Mouse (Mus musculus) heart, postnatal 0 days (tissue): ENCODE results near the gene Erbb4. TPM values are rescaled to one million over a fixed set of nuclear protein-coding genes. Genes with fewer than 3 reads are reported as not detected.

Source experiments
- ATAC-seq: fragments of 200-750 bp; cut with Nextera tagmentation; 2 replicates; pipeline ENCODE4 v1.8.0; 2017; ENCODE audit warnings: low read depth, moderate number of reproducible peaks, moderate library complexity; ENCODE audit not compliant: insufficient read depth
- DNase-seq: peaks from one replicate; pipeline ENCODE4 v3.0.0-alpha.2; 2016; ENCODE audit warnings: low spot score
- H3K27ac ChIP-seq: fragments of 300-500 bp; sonication (generic); 2 replicates; pipeline ENCODE4 v1.5.1; 2014; ENCODE audit warnings: low read depth, mild to moderate bottlenecking
- H3K27me3 ChIP-seq: fragments of 300-500 bp; sonication (generic); 2 replicates; pipeline ENCODE4 v1.6.1; 2014; ENCODE audit warnings: low read length, mixed read lengths; ENCODE audit not compliant: control insufficient read depth, insufficient read depth
- H3K36me3 ChIP-seq: fragments of 300-500 bp; sonication (generic); replicated peaks from 2 replicates; pipeline ENCODE4 v1.6.1; 2014; ENCODE audit warnings: low read length, mixed read lengths; ENCODE audit not compliant: control insufficient read depth, insufficient read depth
- H3K4me1 ChIP-seq: fragments of 300-500 bp; sonication (generic); 2 replicates; pipeline ENCODE4 v1.6.1; 2014; ENCODE audit warnings: antibody characterized with exemption; ENCODE audit not compliant: control insufficient read depth, insufficient read depth
- H3K4me2 ChIP-seq: fragments of 300-500 bp; sonication (generic); 2 replicates; pipeline ENCODE4 v1.6.1; 2014; ENCODE audit warnings: low read depth, mild to moderate bottlenecking, low read length, moderate library complexity
- H3K4me3 ChIP-seq: fragments of 300-500 bp; sonication (generic); 2 replicates; pipeline ENCODE4 v1.5.1; 2014; ENCODE audit warnings: low read depth, low read length
- H3K9ac ChIP-seq: fragments of 300-500 bp; sonication (generic); replicated peaks from 2 replicates; pipeline ENCODE4 v1.6.1; 2014; ENCODE audit warnings: low read depth, low read length, mixed read lengths
- H3K9me3 ChIP-seq: fragments of 300-500 bp; sonication (generic); replicated peaks from 2 replicates; pipeline ENCODE4 v1.6.1; 2016; ENCODE audit warnings: low read length; ENCODE audit not compliant: control insufficient read depth
- CTCF ChIP-seq: IDR thresholded peaks from 2 replicates; pipeline ENCODE4 v1.5.1; 2016; ENCODE audit warnings: antibody characterized with exemption, control low read depth, low read depth
- EP300 ChIP-seq: IDR thresholded peaks from 2 replicates; pipeline ENCODE4 v1.6.1; 2016; ENCODE audit warnings: antibody characterized with exemption, low read depth
- WGBS: fragments of 180-500 bp; shearing (Covaris S2); extraction: QIAGEN DNeasy Blood & Tissue Kit; methylation state at CpG from one replicate; pipeline ENCODE4 v1.1.7; 2014; 5-methylcytosine and 5-hydroxymethylcytosine counted together
- polyA plus RNA-seq: library from polyadenylated mRNA; unstranded; fragments of >200 nt; fragmentation: Nextera tagmentation; extraction: Ambion mirVana; gene quantifications from 2 replicates; pipeline ENCODE4 v1.2.1, GENCODE M21; 2015
- total RNA-seq: library from RNA; depleted of rRNA; stranded (reverse); fragments of >200 nt; gene quantifications from 2 replicates; pipeline ENCODE4 v1.2.3, GENCODE M21; 2014; ENCODE audit warnings: low replicate concordance

The Erbb4 gene
- total and polyA plus RNA-seq, 2 experiments from 2014 or later, result 3.8 to 20.0 TPM

DNA sequence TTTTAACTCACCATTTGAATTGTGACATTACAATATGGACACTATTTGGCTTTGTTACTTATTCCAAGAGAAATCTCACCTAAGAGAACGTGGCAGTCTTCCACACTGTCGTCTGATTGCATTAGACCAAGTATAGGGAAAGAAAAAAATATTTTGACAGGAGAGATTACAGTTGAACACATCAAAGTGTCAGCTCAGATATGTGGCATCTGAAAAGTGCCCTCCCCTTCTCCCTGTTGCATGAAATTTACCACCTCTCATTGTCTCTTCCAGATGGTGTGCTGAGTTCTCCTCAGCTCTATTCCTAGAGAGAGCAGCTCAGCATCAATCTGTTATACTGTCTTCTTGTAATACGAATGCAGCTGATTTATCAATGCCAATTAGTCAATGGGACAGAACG is 268.5 kb downstream of the Erbb4 start:
- H3K4me1 ChIP-seq, result no peaks in the 10 kb centered on the region
- no peak for TF ChIP-seq EP300
- TF ChIP-seq CTCF, result no peak
- no peaks in the 10 kb centered on the region for H3K36me3 ChIP-seq
- H3K27ac ChIP-seq, result no peak overlapping the region
- no peak overlapping the region for H3K4me3 ChIP-seq
- H3K27me3 ChIP-seq, result no peaks in the 10 kb centered on the region
- DNase-seq, result no peak
- no peak overlapping the region for H3K9ac ChIP-seq
- 56% methylated on average over 4 of the region's 4 CpGs for WGBS
- no peak for ATAC-seq
- no peak overlapping the region for H3K4me2 ChIP-seq
- H3K9me3 ChIP-seq, result no peaks in the 10 kb centered on the region

DNA sequence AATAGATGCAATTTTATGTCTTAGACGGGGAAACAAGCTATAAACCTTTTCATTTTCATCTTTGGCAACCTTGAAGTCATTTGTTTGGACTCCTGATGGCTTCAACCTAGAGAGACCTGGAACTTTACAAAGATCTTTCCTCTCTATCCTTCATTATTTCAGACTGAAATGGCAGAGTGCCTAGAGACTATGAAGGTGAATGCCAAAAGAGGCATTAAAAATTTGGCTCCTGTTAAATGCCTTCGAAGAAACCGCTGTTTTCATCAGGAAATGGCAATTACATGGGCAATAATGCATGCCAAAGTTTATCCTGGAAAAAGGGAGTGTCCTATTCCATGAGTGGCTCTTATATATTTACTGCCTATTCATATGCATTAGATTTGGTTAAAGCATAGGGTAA is 273.2 kb downstream of the Erbb4 start:
- Histone ChIP-seq H3K4me1 (no peaks in the 10 kb centered on the region), H3K27ac (no peak overlapping the region), H3K4me2 (no peak overlapping the region), H3K4me3 (no peak overlapping the region), H3K9me3 (no peaks in the 10 kb centered on the region), H3K27me3 (no peaks in the 10 kb centered on the region), H3K9ac (no peak overlapping the region), H3K36me3 (no peaks in the 10 kb centered on the region)
- WGBS, result 76% methylated on average over 3 of the region's 3 CpGs
- TF ChIP-seq EP300, result no peak
- TF ChIP-seq CTCF, result no peak
- DNase-seq (no peak), ATAC-seq (no peak)

DNA sequence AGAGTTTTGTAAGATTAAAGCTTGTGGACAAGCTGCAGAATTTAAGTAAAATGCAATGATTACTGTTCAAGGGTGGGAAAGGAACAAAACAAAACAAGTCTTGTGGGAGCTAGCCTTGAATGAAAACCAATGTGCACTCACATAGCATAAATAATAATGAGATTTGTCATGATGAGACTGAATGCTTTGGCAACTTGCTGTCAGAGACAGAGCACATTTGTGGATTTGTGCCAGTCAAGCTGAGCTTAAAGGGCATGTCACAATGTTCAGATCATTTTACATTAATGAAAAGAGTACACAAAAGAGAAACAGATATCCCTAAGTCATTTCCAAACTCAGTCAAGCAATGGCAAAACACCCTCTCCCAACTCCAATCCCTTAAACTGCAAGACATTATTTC is 275.8 kb downstream of the Erbb4 start:
- Histone ChIP-seq H3K27ac (no peak overlapping the region), H3K9ac (no peak overlapping the region), H3K4me3 (no peak overlapping the region), H3K4me2 (no peak overlapping the region), H3K27me3 (no peaks in the 10 kb centered on the region), H3K36me3 (no peaks in the 10 kb centered on the region), H3K4me1 (no peaks in the 10 kb centered on the region), H3K9me3 (no peaks in the 10 kb centered on the region)
- ATAC-seq, result no peak
- TF ChIP-seq CTCF (no peak), EP300 (no peak)
- no peak for DNase-seq

DNA sequence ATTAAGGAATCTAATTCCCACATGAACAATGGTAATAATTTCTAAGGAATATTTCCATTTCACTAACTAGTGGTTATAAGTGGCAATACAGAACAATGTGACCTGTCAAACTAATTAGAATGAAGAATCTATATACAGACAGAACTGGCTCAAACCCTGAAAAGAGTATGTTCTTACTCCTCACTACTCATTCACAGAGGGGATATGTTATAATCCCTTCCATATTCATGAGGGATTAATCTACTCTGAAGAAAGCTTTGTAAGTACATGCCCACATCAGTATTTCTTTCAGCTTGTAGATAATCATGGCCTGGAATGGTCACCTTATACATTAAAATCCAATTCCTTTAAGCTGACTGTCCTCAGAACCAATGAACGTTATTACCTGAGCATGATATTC is 276.3 kb downstream of the Erbb4 start:
- no peak overlapping the region for H3K27ac ChIP-seq
- TF ChIP-seq EP300 (no peak), CTCF (no peak)
- H3K9ac ChIP-seq, result no peak overlapping the region
- no peaks in the 10 kb centered on the region for H3K27me3 ChIP-seq
- no peak overlapping the region for H3K4me2 ChIP-seq
- 75% methylated on average over 1 of the region's 1 CpGs for WGBS
- no peak overlapping the region for H3K4me3 ChIP-seq
- no peak for DNase-seq
- no peaks in the 10 kb centered on the region for H3K4me1 ChIP-seq
- no peaks in the 10 kb centered on the region for H3K9me3 ChIP-seq
- no peak for ATAC-seq
- no peaks in the 10 kb centered on the region for H3K36me3 ChIP-seq

DNA sequence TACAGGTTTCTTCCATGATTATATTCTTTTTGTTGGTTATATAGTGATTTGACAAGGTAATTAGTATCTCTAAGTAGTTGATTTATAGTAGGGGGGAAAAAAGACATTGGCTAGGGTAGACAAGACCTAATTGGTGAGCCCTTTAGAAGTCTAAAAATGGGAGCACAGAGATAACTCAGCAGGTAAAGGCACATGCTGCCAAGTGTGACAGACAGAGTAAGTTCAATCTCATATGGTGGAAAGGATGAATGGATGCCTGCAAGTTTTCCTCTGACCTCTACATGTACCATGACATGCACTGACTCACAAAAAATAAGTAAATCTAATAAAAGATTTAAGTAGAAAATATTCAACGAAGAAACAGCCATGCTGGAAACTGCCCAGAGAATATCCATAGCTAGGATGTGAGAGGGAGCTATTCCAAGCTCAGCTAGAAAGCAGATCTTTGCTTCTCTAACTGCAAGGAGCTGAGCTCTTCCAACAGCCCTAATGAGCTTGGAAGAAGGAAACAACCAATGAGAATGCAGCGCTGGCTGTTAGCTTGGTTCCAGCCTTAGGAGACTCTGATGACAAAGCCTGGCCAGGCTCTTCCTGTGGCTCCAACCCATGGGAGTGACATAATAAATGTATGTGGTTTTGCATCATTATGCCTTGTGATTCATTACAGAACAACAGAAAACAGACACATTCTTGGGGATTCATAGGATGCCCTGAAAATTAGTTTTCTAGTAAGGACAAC is 277.2 kb downstream of the Erbb4 start:
- H3K36me3 ChIP-seq, result no peaks in the 10 kb centered on the region
- no peak for ATAC-seq
- no peaks in the 10 kb centered on the region for H3K27me3 ChIP-seq
- no peak for TF ChIP-seq CTCF
- no peak for TF ChIP-seq EP300
- no peak for DNase-seq
- H3K27ac ChIP-seq, result no peak overlapping the region
- H3K4me3 ChIP-seq, result no peak overlapping the region
- WGBS, result 82% methylated on average over 2 of the region's 2 CpGs
- no peak overlapping the region for H3K9ac ChIP-seq
- no peaks in the 10 kb centered on the region for H3K9me3 ChIP-seq
- H3K4me1 ChIP-seq, result no peaks in the 10 kb centered on the region
- no peak overlapping the region for H3K4me2 ChIP-seq

DNA sequence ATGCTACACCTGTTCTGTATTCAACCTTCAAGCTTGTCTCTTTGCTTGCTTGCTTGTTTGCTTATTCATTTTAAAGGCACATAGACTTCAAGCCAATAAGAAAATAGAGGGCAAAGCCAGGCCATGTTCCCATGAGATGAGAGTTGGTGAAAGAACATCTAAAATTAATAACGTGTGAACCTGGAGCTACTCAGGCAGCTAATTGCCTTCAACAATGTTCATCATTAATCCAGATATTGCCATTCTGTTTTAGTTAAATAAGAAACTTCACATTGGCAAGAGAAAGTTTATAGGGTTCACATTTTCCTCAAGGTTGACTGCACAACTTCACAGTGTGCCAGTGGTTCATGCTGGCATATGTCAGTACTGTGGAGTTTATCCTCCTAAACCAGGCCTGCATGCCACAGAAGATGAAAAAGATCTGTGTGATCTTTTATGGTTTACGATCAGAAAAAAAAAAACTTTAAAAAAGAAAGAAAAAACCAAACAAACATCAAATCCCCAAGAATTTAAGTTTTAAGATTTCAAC is 284.7 kb downstream of the Erbb4 start:
- H3K27ac ChIP-seq, result no peak overlapping the region
- no peaks in the 10 kb centered on the region for H3K27me3 ChIP-seq
- WGBS, result 69% methylated on average over 2 of the region's 2 CpGs
- H3K4me1 ChIP-seq, result no peaks in the 10 kb centered on the region
- H3K36me3 ChIP-seq, result no peaks in the 10 kb centered on the region
- no peak overlapping the region for H3K9ac ChIP-seq
- H3K4me2 ChIP-seq, result no peak overlapping the region
- DNase-seq (no peak), ATAC-seq (no peak)
- no peaks in the 10 kb centered on the region for H3K9me3 ChIP-seq
- TF ChIP-seq EP300, result no peak
- no peak for TF ChIP-seq CTCF
- no peak overlapping the region for H3K4me3 ChIP-seq
